Mouse (Mus musculus): ENCODE results near the gene Slc11a1. TPM values are rescaled to one million over a fixed set of nuclear protein-coding genes. Genes with fewer than 3 reads are reported as not detected.
A peak's percentile ranks its signal among the peaks of the same experiment; 100 is the strongest.

The Slc11a1 gene
- polyA plus RNA-seq, 1 experiment from 2014 or later = 3.4 TPM

DNA sequence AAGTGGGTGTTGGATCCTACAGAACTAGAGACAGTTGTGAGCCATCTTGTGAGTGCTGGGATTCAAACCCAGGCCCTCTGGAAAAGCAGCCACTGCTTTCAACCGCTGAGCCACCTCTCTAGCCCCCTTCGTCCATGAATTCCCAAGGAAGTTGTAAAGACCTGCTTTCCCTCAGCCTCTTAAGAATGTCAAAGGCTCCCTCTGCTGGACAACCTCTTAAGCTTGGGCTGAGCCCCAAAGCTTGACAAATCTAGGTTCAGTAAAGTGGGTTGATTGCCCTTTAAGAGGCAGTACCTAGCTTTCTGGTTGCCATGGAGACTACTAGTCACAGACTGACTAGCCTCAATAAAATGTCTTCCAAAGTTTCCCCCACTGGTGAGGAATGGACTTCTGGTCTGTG is 13.2 kb upstream of the Slc11a1 start, which contains the start of gene Catip:
Gene Catip, plus strand, starts transcription at position 297 of the 400 bp plus-strand sequence.
- H3K9me3 ChIP-seq = no peaks in the 10 kb centered on the region
- H3K4me2 ChIP-seq = no peak within 1 kb of the TSS
- no peaks in the 10 kb centered on the region for H3K4me1 ChIP-seq (replicated peaks)
- peak; percentile 72 for ATAC-seq (ENCODE audit: low FRiP score, low read depth)
- no peaks in the 10 kb centered on the region for H3K36me3 ChIP-seq
- H3K9ac ChIP-seq = no peak within 1 kb of the TSS
- no peak within 1 kb of the TSS for H3K27ac ChIP-seq (replicated peaks)
- H3K27me3 ChIP-seq = no peaks in the 10 kb centered on the region
- no peak within 1 kb of the TSS for H3K4me3 ChIP-seq
- 0% methylated on average over 2 of the region's 2 CpGs for WGBS

- WGBS = 65% methylated on average over 17 of the region's 17 CpGs
- Histone ChIP-seq H3K4me3 (no peak overlapping the region), H3K4me2 (no peak overlapping the region)
These were observed 12.4 kb upstream of the Slc11a1 start for GRCm38 (mm10) chr1:74362325-74363229.

DNA sequence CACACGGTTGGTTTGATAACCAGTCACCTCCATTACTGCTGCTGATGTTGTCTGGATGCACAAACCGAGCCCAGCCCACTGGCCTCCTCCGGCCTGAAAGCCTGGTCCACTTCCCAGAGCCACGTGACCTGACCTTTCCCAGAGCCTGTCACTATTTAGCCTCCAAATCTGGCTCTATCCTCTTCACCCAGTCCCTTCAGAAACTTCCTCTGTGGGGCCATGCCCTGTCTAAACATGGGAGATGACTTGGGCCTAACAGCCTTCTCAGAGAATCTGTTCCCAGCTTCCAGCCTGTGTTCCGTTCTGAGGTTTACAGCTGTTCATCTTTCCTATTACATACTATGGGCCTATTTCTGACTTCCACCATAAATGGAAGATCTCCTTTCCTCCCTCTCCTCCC is 11.6 kb upstream of the Slc11a1 start:
- H3K36me3 ChIP-seq = no peaks in the 10 kb centered on the region
- no peaks in the 10 kb centered on the region for H3K9me3 ChIP-seq
- H3K27ac ChIP-seq (replicated peaks) = no peak overlapping the region
- H3K4me3 ChIP-seq = no peak overlapping the region
- no peaks in the 10 kb centered on the region for H3K27me3 ChIP-seq
- ATAC-seq (ENCODE audit: low FRiP score, low read depth) = no peak
- peaks cover 5% of the 10 kb centered on the region for H3K4me1 ChIP-seq (replicated peaks)
- 75% methylated on average over 5 of the region's 5 CpGs for WGBS
- no peak overlapping the region for H3K4me2 ChIP-seq
- H3K9ac ChIP-seq = no peak overlapping the region

More at GRCm38 (mm10) chr1:74362325-74363229, 12.4 kb upstream of the Slc11a1 start:
- H3K27ac ChIP-seq (replicated peaks) = no peak overlapping the region
- no peak overlapping the region for H3K9ac ChIP-seq
- no peaks in the 10 kb centered on the region for H3K9me3 ChIP-seq
- no peaks in the 10 kb centered on the region for H3K36me3 ChIP-seq
- no peaks in the 10 kb centered on the region for H3K27me3 ChIP-seq
- no peaks in the 10 kb centered on the region for H3K4me1 ChIP-seq (replicated peaks)
- 0 out of 2 replicates have a peak, but pooled peaks have one; percentile 59 for ATAC-seq (ENCODE audit: low FRiP score, low read depth)

DNA sequence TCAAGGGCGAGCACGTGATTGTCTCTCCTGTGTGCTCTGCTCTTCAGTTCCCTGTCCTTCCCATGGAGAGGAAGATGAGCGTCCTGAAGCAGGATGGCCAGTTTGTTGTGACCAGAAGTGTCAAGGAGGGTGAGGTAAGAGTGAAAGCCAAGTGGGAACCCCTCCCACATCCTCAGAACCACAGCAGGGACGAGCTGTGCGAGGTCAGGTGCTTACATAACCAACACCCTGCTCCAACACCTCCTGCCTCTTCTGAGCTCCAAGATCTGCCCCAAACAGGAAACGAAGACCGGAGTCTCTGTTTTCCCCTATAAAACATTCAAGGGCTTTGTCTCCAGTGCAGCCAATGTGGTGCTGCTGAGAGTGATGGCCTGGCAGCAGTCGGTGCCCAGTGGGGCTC is 10.7 kb upstream of the Slc11a1 start:
- Histone ChIP-seq H3K27me3 (no peaks in the 10 kb centered on the region), H3K36me3 (no peaks in the 10 kb centered on the region), H3K4me1 (replicated peaks) (peaks cover 5% of the 10 kb centered on the region), H3K4me3 (no peak overlapping the region), H3K4me2 (no peak overlapping the region), H3K27ac (replicated peaks) (no peak overlapping the region), H3K9me3 (no peaks in the 10 kb centered on the region), H3K9ac (no peak overlapping the region)
- 83% methylated on average over 8 of the region's 8 CpGs for WGBS
- ATAC-seq (ENCODE audit: low FRiP score, low read depth) = no peak

GRCm38 (mm10) chr1:74367886-74368645 is 6.9 kb upstream of the Slc11a1 start:
- H3K9ac ChIP-seq = peak overlapping the region; percentile 10; the same call in 1 of the 2 replicates
- peak; percentile 81 for ATAC-seq (ENCODE audit: low FRiP score, low read depth)
- H3K4me2 ChIP-seq = peak overlapping the region; percentile 63
- H3K4me1 ChIP-seq (replicated peaks) = peaks cover 5% of the 10 kb centered on the region
- H3K27ac ChIP-seq (replicated peaks) = no peak overlapping the region
- H3K4me3 ChIP-seq = peak overlapping the region; percentile 33
- H3K9me3 ChIP-seq = no peaks in the 10 kb centered on the region
- WGBS = 19% methylated on average over 34 of the region's 34 CpGs
- no peaks in the 10 kb centered on the region for H3K27me3 ChIP-seq
- no peaks in the 10 kb centered on the region for H3K36me3 ChIP-seq

GRCm38 (mm10) chr1:74370040-74370439 is 5.0 kb upstream of the Slc11a1 start:
- no peak for ATAC-seq (ENCODE audit: low FRiP score, low read depth)
- H3K9ac ChIP-seq = no peak overlapping the region
- H3K9me3 ChIP-seq = no peaks in the 10 kb centered on the region
- WGBS = 63% methylated on average over 3 of the region's 4 CpGs
- H3K27me3 ChIP-seq = no peaks in the 10 kb centered on the region
- H3K4me1 ChIP-seq (replicated peaks) = peaks cover 5% of the 10 kb centered on the region
- H3K27ac ChIP-seq (replicated peaks) = no peak overlapping the region
- no peak overlapping the region for H3K4me2 ChIP-seq
- no peak overlapping the region for H3K4me3 ChIP-seq
- H3K36me3 ChIP-seq = no peaks in the 10 kb centered on the region

GRCm38 (mm10) chr1:74373372-74373771 is 1.6 kb upstream of the Slc11a1 start:
- Histone ChIP-seq H3K4me3 (no peak overlapping the region), H3K9ac (no peak overlapping the region), H3K27me3 (no peaks in the 10 kb centered on the region), H3K36me3 (no peaks in the 10 kb centered on the region), H3K27ac (replicated peaks) (no peak overlapping the region), H3K4me1 (replicated peaks) (peaks cover under 1% of the 10 kb centered on the region; the same call in 1 of the 2 replicates), H3K9me3 (no peaks in the 10 kb centered on the region), H3K4me2 (no peak overlapping the region)
- no peak for ATAC-seq (ENCODE audit: low FRiP score, low read depth)
- WGBS = 83% methylated on average over 4 of the region's 4 CpGs

GRCm38 (mm10) chr1:74375561-74375960 is 566 bp downstream of the Slc11a1 start:
- Histone ChIP-seq H3K27ac (replicated peaks) (no peak overlapping the region), H3K9ac (no peak overlapping the region), H3K4me1 (replicated peaks) (no peaks in the 10 kb centered on the region), H3K9me3 (no peaks in the 10 kb centered on the region), H3K36me3 (no peaks in the 10 kb centered on the region), H3K4me3 (no peak overlapping the region), H3K4me2 (no peak overlapping the region), H3K27me3 (no peaks in the 10 kb centered on the region)
- WGBS = 77% methylated on average over 10 of the region's 10 CpGs
- ATAC-seq (ENCODE audit: low FRiP score, low read depth) = no peak

DNA sequence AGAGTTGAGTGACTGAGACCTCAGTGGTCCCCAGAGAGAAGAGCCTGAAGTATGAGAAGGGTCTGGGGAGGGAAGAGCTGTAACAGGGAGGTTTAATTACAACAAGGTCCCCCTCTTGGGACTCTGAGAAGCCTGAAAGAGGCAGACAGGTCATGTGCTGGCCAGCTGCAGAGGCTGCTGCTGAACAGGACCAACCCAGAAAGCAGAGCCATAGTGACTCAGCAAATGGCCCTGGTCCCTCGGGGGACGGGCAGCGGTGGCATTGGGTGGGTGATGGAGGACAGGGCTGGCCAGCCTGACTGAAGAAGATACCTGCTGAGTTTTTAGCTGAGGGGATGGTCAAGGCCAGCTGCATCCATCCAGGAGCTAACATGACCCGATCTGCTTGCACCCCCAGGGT is 1.4 kb downstream of the Slc11a1 start:
- Histone ChIP-seq H3K9me3 (no peaks in the 10 kb centered on the region), H3K4me3 (no peak overlapping the region), H3K9ac (no peak overlapping the region), H3K27ac (replicated peaks) (no peak overlapping the region), H3K4me1 (replicated peaks) (no peaks in the 10 kb centered on the region), H3K27me3 (no peaks in the 10 kb centered on the region), H3K4me2 (no peak overlapping the region), H3K36me3 (no peaks in the 10 kb centered on the region)
- ATAC-seq (ENCODE audit: low FRiP score, low read depth) = no peak
- WGBS = 77% methylated on average over 4 of the region's 4 CpGs

DNA sequence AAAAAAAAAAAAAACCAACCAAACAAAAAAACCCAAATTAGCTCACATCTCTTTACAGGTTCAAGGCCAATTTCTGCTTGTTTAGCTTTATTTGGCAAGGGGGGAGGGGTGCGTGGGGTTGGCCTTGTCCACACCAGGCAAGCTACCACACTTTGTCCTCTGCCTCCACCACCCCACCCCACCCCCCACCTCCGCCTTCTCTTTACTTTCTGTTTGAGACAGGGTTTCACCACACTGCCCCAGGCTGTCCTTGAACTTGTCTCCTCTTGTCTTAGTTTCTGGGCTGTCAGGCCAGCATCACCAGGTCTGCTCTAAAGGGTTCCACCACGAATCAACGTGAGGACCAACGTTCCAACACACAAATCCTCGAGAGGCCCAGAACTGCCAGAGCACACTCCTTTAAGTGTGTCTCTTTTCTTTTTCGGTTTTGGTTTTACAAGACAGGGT is 4.1 kb downstream of the Slc11a1 start:
- Histone ChIP-seq H3K4me3 (no peak overlapping the region), H3K9me3 (no peaks in the 10 kb centered on the region), H3K36me3 (no peaks in the 10 kb centered on the region), H3K27me3 (no peaks in the 10 kb centered on the region), H3K27ac (replicated peaks) (no peak overlapping the region), H3K4me1 (replicated peaks) (no peaks in the 10 kb centered on the region), H3K4me2 (no peak overlapping the region), H3K9ac (no peak overlapping the region)
- ATAC-seq (ENCODE audit: low FRiP score, low read depth) = no peak
- WGBS = 84% methylated on average over 7 of the region's 7 CpGs

GRCm38 (mm10) chr1:74380484-74380883 is 5.5 kb downstream of the Slc11a1 start:
- no peak overlapping the region for H3K4me2 ChIP-seq
- no peaks in the 10 kb centered on the region for H3K4me1 ChIP-seq (replicated peaks)
- H3K27ac ChIP-seq (replicated peaks) = no peak overlapping the region
- WGBS = 92% methylated on average over 5 of the region's 5 CpGs
- no peaks in the 10 kb centered on the region for H3K9me3 ChIP-seq
- no peak overlapping the region for H3K4me3 ChIP-seq
- H3K9ac ChIP-seq = no peak overlapping the region
- ATAC-seq (ENCODE audit: low FRiP score, low read depth) = no peak
- no peaks in the 10 kb centered on the region for H3K27me3 ChIP-seq
- H3K36me3 ChIP-seq = no peaks in the 10 kb centered on the region

DNA sequence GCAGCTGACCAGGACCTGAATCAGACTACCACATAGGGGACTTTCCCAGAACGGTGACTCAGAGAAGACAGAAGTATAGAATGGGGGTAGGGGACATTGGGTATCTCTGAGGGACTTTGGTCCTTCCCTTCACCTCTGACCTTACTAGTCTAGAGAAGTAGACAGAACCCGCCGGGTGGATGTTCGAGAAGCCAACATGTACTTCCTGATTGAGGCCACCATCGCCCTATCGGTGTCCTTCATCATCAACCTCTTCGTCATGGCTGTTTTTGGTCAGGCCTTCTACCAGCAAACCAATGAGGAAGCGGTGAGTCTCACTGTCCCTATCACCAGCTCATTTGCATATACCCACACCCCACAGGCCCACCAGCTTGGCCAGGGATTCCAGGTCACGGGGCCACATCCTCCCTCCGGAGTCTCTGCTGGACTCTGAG is 6.6 kb downstream of the Slc11a1 start:
- Histone ChIP-seq H3K4me3 (no peak overlapping the region), H3K36me3 (no peaks in the 10 kb centered on the region), H3K9ac (no peak overlapping the region), H3K27ac (replicated peaks) (no peak overlapping the region), H3K4me1 (replicated peaks) (0 out of 2 replicates have a peak, but pooled peaks cover 3% of the 10 kb centered on the region), H3K4me2 (no peak overlapping the region), H3K9me3 (no peaks in the 10 kb centered on the region), H3K27me3 (no peaks in the 10 kb centered on the region)
- 88% methylated on average over 10 of the region's 10 CpGs for WGBS
- ATAC-seq (ENCODE audit: low FRiP score, low read depth) = no peak

Measured in hindbrain, embryonic 15.5 days (tissue).